Mouse (Mus musculus) intestine, postnatal 0 days (tissue): ENCODE results near the gene Dscaml1. TPM values are rescaled to one million over a fixed set of nuclear protein-coding genes. Genes with fewer than 3 reads are reported as not detected.
A peak's percentile ranks its signal among the peaks of the same experiment; 100 is the strongest.

Experiments used
- ATAC-seq: fragments of 200-750 bp; cut with Nextera tagmentation; 2 replicates; pipeline ENCODE4 v1.8.0; 2017; ENCODE audit warnings: mild to moderate bottlenecking, moderate TSS enrichment, moderate library complexity
- H3K27ac ChIP-seq: fragments of 300-500 bp; sonication (generic); 2 replicates; pipeline ENCODE4 v1.5.1; 2014; ENCODE audit warnings: mild to moderate bottlenecking, low read depth, low read length, moderate library complexity
- H3K27me3 ChIP-seq: fragments of 300-500 bp; sonication (generic); replicated peaks from 2 replicates; pipeline ENCODE4 v1.6.1; 2014; ENCODE audit warnings: low read length, mixed read lengths; ENCODE audit not compliant: control insufficient read depth, insufficient read depth
- H3K36me3 ChIP-seq: fragments of 300-500 bp; sonication (generic); 2 replicates; pipeline ENCODE4 v1.6.1; 2014; ENCODE audit warnings: mild to moderate bottlenecking, moderate library complexity; ENCODE audit not compliant: control insufficient read depth, insufficient read depth
- H3K4me1 ChIP-seq: fragments of 300-500 bp; sonication (generic); replicated peaks from 2 replicates; pipeline ENCODE4 v1.6.1; 2014; ENCODE audit warnings: antibody characterized with exemption, low read length, mixed read lengths; ENCODE audit not compliant: control insufficient read depth, insufficient read depth
- H3K4me2 ChIP-seq: fragments of 300-500 bp; sonication (generic); replicated peaks from 2 replicates; pipeline ENCODE4 v1.6.1; 2014; ENCODE audit warnings: low read depth, mild to moderate bottlenecking, moderate library complexity
- H3K4me3 ChIP-seq: fragments of 300-500 bp; sonication (generic); 2 replicates; pipeline ENCODE4 v1.5.1; 2014; ENCODE audit warnings: low read depth, low read length
- H3K9ac ChIP-seq: fragments of 300-500 bp; sonication (generic); 2 replicates; pipeline ENCODE4 v1.6.1; 2014; ENCODE audit warnings: mild to moderate bottlenecking, low read depth, low read length
- H3K9me3 ChIP-seq: fragments of 300-500 bp; sonication (generic); 2 replicates; pipeline ENCODE4 v1.6.1; 2016; ENCODE audit warnings: mixed run types; ENCODE audit not compliant: control insufficient read depth
- CTCF ChIP-seq: sonication (generic); IDR thresholded peaks from 2 replicates; pipeline ENCODE4 v1.5.1; 2016; ENCODE audit warnings: low read depth, mild to moderate bottlenecking, control low read depth, antibody characterized with exemption, moderate library complexity
- WGBS: fragments of 180-500 bp; shearing (Covaris S2); extraction: QIAGEN DNeasy Blood & Tissue Kit; methylation state at CpG from one replicate; pipeline ENCODE4 v1.1.7; 2014; 5-methylcytosine and 5-hydroxymethylcytosine counted together
- polyA plus RNA-seq: library from polyadenylated mRNA; unstranded; fragments of >200 nt; fragmentation: Nextera tagmentation; extraction: Ambion mirVana; gene quantifications from 2 replicates; pipeline ENCODE4 v1.2.1, GENCODE M21; 2015

Dscaml1 gene
- polyA plus RNA-seq, 1 experiment from 2014 or later, result 0.09 TPM

- H3K4me3 ChIP-seq, result no peak overlapping the region
- no peaks in the 10 kb centered on the region for H3K9me3 ChIP-seq
- H3K36me3 ChIP-seq, result no peaks in the 10 kb centered on the region
- H3K9ac ChIP-seq, result no peak overlapping the region
- H3K4me2 ChIP-seq, result no peak overlapping the region
- H3K27ac ChIP-seq, result no peak overlapping the region
- ATAC-seq, result no peak
- no peaks in the 10 kb centered on the region for H3K27me3 ChIP-seq
- no peak for TF ChIP-seq CTCF
- no peaks in the 10 kb centered on the region for H3K4me1 ChIP-seq
- 86% methylated on average over 10 of the region's 10 CpGs for WGBS
Observed at GRCm38 (mm10) chr9:45468235-45468634, 41.8 kb downstream of the Dscaml1 start.

DNA sequence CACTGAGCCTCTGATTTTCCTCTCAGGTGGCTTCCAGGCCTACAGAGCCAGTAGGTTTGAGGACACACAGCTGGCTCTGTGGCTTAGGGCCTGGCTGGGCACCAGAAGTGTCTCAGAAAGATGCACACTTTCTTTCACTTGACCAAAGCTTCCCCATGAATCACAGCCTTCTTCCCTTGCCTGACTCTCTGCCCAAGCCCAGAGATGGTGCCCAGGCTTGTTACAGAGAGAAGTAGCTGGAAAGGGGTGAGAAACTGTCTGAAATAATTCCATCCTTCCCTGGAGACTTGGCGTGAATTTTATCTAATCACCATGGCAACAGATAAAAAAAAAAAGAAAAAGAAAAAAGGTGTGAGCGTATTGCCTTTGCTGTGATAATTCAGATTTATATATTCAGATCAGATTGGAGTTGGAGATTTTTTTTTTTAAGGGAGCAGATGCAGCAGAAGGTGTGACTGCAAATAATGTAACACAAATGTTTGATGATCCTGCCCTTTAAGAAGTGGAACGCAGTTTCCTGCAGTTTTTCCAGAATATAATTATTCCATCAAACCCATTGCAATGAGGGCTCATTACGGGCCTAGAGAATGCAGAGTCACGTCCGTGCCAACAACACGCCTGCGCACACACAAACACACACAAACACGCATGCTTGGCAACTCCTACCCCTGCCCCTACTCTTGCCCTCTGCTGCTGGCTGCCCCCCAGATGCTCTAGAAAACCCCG, 44.5 kb downstream of the Dscaml1 start:
- WGBS, result 84% methylated on average over 10 of the region's 10 CpGs
- no peak for TF ChIP-seq CTCF
- Histone ChIP-seq H3K9ac (no peak overlapping the region), H3K4me3 (no peak overlapping the region), H3K27ac (no peak overlapping the region), H3K9me3 (no peaks in the 10 kb centered on the region), H3K27me3 (no peaks in the 10 kb centered on the region), H3K4me1 (no peaks in the 10 kb centered on the region), H3K36me3 (no peaks in the 10 kb centered on the region), H3K4me2 (no peak overlapping the region)
- ATAC-seq, result no peak

DNA sequence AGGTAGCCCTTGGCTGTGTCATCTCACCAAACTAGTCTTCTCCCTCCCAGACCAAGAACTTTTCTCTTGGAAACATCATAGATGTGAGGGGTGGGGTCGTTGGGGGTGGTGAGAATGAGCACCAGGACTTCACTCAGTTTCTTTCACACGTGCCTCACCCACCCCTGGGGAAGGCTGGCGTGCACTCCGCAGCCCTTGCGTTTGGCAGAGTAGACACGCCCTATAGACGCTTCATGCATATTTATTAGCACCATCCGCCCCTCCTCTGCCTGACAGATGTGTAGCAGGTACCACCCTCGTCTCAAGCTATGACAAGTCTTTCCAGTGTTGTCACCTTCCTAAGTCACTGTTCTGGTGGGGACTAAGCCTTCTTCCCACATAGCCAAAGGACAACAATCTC, 45.3 kb downstream of the Dscaml1 start:
- no peak for TF ChIP-seq CTCF
- 22% methylated on average over 9 of the region's 9 CpGs for WGBS
- no peak overlapping the region for H3K27ac ChIP-seq
- H3K9me3 ChIP-seq, result no peaks in the 10 kb centered on the region
- H3K9ac ChIP-seq, result no peak overlapping the region
- no peak overlapping the region for H3K4me3 ChIP-seq
- no peak overlapping the region for H3K4me2 ChIP-seq
- no peaks in the 10 kb centered on the region for H3K36me3 ChIP-seq
- ATAC-seq, result no peak
- H3K4me1 ChIP-seq, result no peaks in the 10 kb centered on the region
- no peaks in the 10 kb centered on the region for H3K27me3 ChIP-seq

GRCm38 (mm10) chr9:45474874-45475273, 48.4 kb downstream of the Dscaml1 start:
- ATAC-seq, result no peak
- Histone ChIP-seq H3K9me3 (no peaks in the 10 kb centered on the region), H3K27ac (no peak overlapping the region), H3K36me3 (no peaks in the 10 kb centered on the region), H3K9ac (no peak overlapping the region), H3K4me3 (no peak overlapping the region), H3K4me2 (no peak overlapping the region), H3K4me1 (no peaks in the 10 kb centered on the region), H3K27me3 (no peaks in the 10 kb centered on the region)
- no peak for TF ChIP-seq CTCF

- Histone ChIP-seq H3K9ac (no peak overlapping the region), H3K36me3 (no peaks in the 10 kb centered on the region), H3K4me2 (no peak overlapping the region), H3K27ac (no peak overlapping the region), H3K9me3 (no peaks in the 10 kb centered on the region), H3K4me1 (no peaks in the 10 kb centered on the region; the same call in 1 of the 2 replicates), H3K27me3 (no peaks in the 10 kb centered on the region), H3K4me3 (no peak overlapping the region)
- 89% methylated on average over 9 of the region's 9 CpGs for WGBS
- no peak for TF ChIP-seq CTCF
- ATAC-seq, result no peak
Observed at GRCm38 (mm10) chr9:45480936-45481335, 54.5 kb downstream of the Dscaml1 start.

GRCm38 (mm10) chr9:45486665-45487074, 60.2 kb downstream of the Dscaml1 start:
- no peaks in the 10 kb centered on the region for H3K27me3 ChIP-seq
- H3K27ac ChIP-seq, result peak overlapping the region; percentile 35; the same call in 1 of the 2 replicates
- peak; percentile 77 for ATAC-seq
- H3K4me1 ChIP-seq, result peaks cover 2% of the 10 kb centered on the region; the same call in 1 of the 2 replicates
- no peak overlapping the region for H3K4me2 ChIP-seq
- no peak overlapping the region for H3K4me3 ChIP-seq
- no peaks in the 10 kb centered on the region for H3K9me3 ChIP-seq
- H3K9ac ChIP-seq, result no peak overlapping the region
- TF ChIP-seq CTCF, result no peak
- H3K36me3 ChIP-seq, result no peaks in the 10 kb centered on the region
- WGBS, result 42% methylated on average over 4 of the region's 4 CpGs
